Mouse (Mus musculus) intestine, postnatal 0 days (tissue): ENCODE data around the gene Tlr8. TPM values are rescaled to one million over a fixed set of nuclear protein-coding genes. Genes with fewer than 3 reads are reported as not detected.
"Not testable (repeated sequence)": the region's sequence is repeated elsewhere in the genome, so short reads cannot be mapped to it uniquely, and the experiment has no call there.

Experiments used
- ATAC-seq: fragments of 200-750 bp; cut with Nextera tagmentation; 2 replicates; pipeline ENCODE4 v1.8.0; 2017; ENCODE audit warnings: mild to moderate bottlenecking, moderate TSS enrichment, moderate library complexity
- H3K27ac ChIP-seq: fragments of 300-500 bp; sonication (generic); 2 replicates; pipeline ENCODE4 v1.5.1; 2014; ENCODE audit warnings: mild to moderate bottlenecking, low read depth, low read length, moderate library complexity
- H3K27me3 ChIP-seq: fragments of 300-500 bp; sonication (generic); replicated peaks from 2 replicates; pipeline ENCODE4 v1.6.1; 2014; ENCODE audit warnings: low read length, mixed read lengths; ENCODE audit not compliant: control insufficient read depth, insufficient read depth
- H3K36me3 ChIP-seq: fragments of 300-500 bp; sonication (generic); 2 replicates; pipeline ENCODE4 v1.6.1; 2014; ENCODE audit warnings: mild to moderate bottlenecking, moderate library complexity; ENCODE audit not compliant: control insufficient read depth, insufficient read depth
- H3K4me1 ChIP-seq: fragments of 300-500 bp; sonication (generic); replicated peaks from 2 replicates; pipeline ENCODE4 v1.6.1; 2014; ENCODE audit warnings: antibody characterized with exemption, low read length, mixed read lengths; ENCODE audit not compliant: control insufficient read depth, insufficient read depth
- H3K4me2 ChIP-seq: fragments of 300-500 bp; sonication (generic); replicated peaks from 2 replicates; pipeline ENCODE4 v1.6.1; 2014; ENCODE audit warnings: low read depth, mild to moderate bottlenecking, moderate library complexity
- H3K4me3 ChIP-seq: fragments of 300-500 bp; sonication (generic); 2 replicates; pipeline ENCODE4 v1.5.1; 2014; ENCODE audit warnings: low read depth, low read length
- H3K9ac ChIP-seq: fragments of 300-500 bp; sonication (generic); 2 replicates; pipeline ENCODE4 v1.6.1; 2014; ENCODE audit warnings: mild to moderate bottlenecking, low read depth, low read length
- H3K9me3 ChIP-seq: fragments of 300-500 bp; sonication (generic); 2 replicates; pipeline ENCODE4 v1.6.1; 2016; ENCODE audit warnings: mixed run types; ENCODE audit not compliant: control insufficient read depth
- CTCF ChIP-seq: sonication (generic); IDR thresholded peaks from 2 replicates; pipeline ENCODE4 v1.5.1; 2016; ENCODE audit warnings: low read depth, mild to moderate bottlenecking, control low read depth, antibody characterized with exemption, moderate library complexity
- WGBS: fragments of 180-500 bp; shearing (Covaris S2); extraction: QIAGEN DNeasy Blood & Tissue Kit; methylation state at CpG from one replicate; pipeline ENCODE4 v1.1.7; 2014; 5-methylcytosine and 5-hydroxymethylcytosine counted together
- polyA plus RNA-seq: library from polyadenylated mRNA; unstranded; fragments of >200 nt; fragmentation: Nextera tagmentation; extraction: Ambion mirVana; gene quantifications from 2 replicates; pipeline ENCODE4 v1.2.1, GENCODE M21; 2015

Gene Tlr8
- polyA plus RNA-seq: 0.14 and 0.34 TPM in 2 replicates

- Histone ChIP-seq H3K27me3 (no peaks in the 10 kb centered on the region; the same call in 1 of the 2 replicates), H3K4me3 (no peak within 1 kb of the TSS), H3K4me2 (no peak within 1 kb of the TSS), H3K27ac (no peak within 1 kb of the TSS), H3K9me3 (no peaks in the 10 kb centered on the region), H3K9ac (no peak within 1 kb of the TSS), H3K36me3 (no peaks in the 10 kb centered on the region), H3K4me1 (no peaks in the 10 kb centered on the region)
- TF ChIP-seq CTCF: no peak
- no peak for ATAC-seq
- 66% methylated on average over 4 of the region's 4 CpGs for WGBS
These were observed at the start of gene Tlr8 for GRCm38 (mm10) chrX:167264086-167264485. Gene Tlr8 (minus strand): TSS chrX:167264329.

- WGBS: no CpG with 5 or more reads among the region's 1 CpGs
- H3K4me1 ChIP-seq, H3K27ac ChIP-seq, H3K4me3 ChIP-seq, H3K36me3 ChIP-seq, H3K4me2 ChIP-seq, H3K9ac ChIP-seq, H3K27me3 ChIP-seq, H3K9me3 ChIP-seq, ATAC-seq: not testable (repeated sequence)
These were observed 37.9 kb upstream of the Tlr8 start for GRCm38 (mm10) chrX:167302061-167302460.

- WGBS: 20% methylated on average over 9 of the region's 9 CpGs
- Histone ChIP-seq H3K4me2 (peak overlapping the region; percentile 55), H3K9me3 (no peaks in the 10 kb centered on the region), H3K9ac (no peak overlapping the region), H3K27me3 (no peaks in the 10 kb centered on the region), H3K27ac (no peak overlapping the region), H3K4me3 (0 out of 2 replicates have a peak overlapping the region, but pooled peaks have one; percentile 18), H3K4me1 (no peaks in the 10 kb centered on the region), H3K36me3 (no peaks in the 10 kb centered on the region)
- no peak for ATAC-seq
- TF ChIP-seq CTCF: peak; percentile 82
These were observed 12.8 kb upstream of the Tlr8 start for GRCm38 (mm10) chrX:167276953-167277352.

- no peak overlapping the region for H3K9ac ChIP-seq
These were observed 12.4 kb upstream of the Tlr8 start for GRCm38 (mm10) chrX:167276551-167276950.

GRCm38 (mm10) chrX:167263530-167263929 lies 599 bp downstream of the Tlr8 start:
- Histone ChIP-seq H3K4me1 (no peaks in the 10 kb centered on the region), H3K27me3 (no peaks in the 10 kb centered on the region; the same call in 1 of the 2 replicates), H3K9ac (no peak overlapping the region), H3K4me2 (no peak overlapping the region), H3K9me3 (no peaks in the 10 kb centered on the region), H3K36me3 (no peaks in the 10 kb centered on the region), H3K4me3 (no peak overlapping the region), H3K27ac (no peak overlapping the region)
- no peak for ATAC-seq
- no peak for TF ChIP-seq CTCF
- 79% methylated on average over 4 of the region's 4 CpGs for WGBS

More at GRCm38 (mm10) chrX:167276551-167276950, 12.4 kb upstream of the Tlr8 start:
- H3K4me3 ChIP-seq: 0 out of 2 replicates have a peak overlapping the region, but pooled peaks have one; percentile 18
- ATAC-seq: no peak
- H3K9me3 ChIP-seq: no peaks in the 10 kb centered on the region
- H3K27ac ChIP-seq: no peak overlapping the region
- H3K4me1 ChIP-seq: no peaks in the 10 kb centered on the region
- WGBS: 49% methylated on average over 10 of the region's 10 CpGs
- H3K27me3 ChIP-seq: no peaks in the 10 kb centered on the region
- H3K36me3 ChIP-seq: no peaks in the 10 kb centered on the region
- no peak for TF ChIP-seq CTCF
- H3K4me2 ChIP-seq: peak overlapping the region; percentile 55

GRCm38 (mm10) chrX:167241736-167242135 lies 22.4 kb downstream of the Tlr8 start:
- Histone ChIP-seq H3K9ac (no peak overlapping the region), H3K27me3 (no peaks in the 10 kb centered on the region), H3K27ac (no peak overlapping the region), H3K4me1 (no peaks in the 10 kb centered on the region), H3K36me3 (no peaks in the 10 kb centered on the region), H3K9me3 (no peaks in the 10 kb centered on the region), H3K4me3 (no peak overlapping the region), H3K4me2 (no peak overlapping the region)
- 83% methylated on average over 3 of the region's 3 CpGs for WGBS
- TF ChIP-seq CTCF: no peak
- ATAC-seq: no peak

- no peaks in the 10 kb centered on the region for H3K27me3 ChIP-seq
- no peaks in the 10 kb centered on the region for H3K4me1 ChIP-seq
- TF ChIP-seq CTCF: no peak
- no peak overlapping the region for H3K4me2 ChIP-seq
- H3K9ac ChIP-seq: no peak overlapping the region
- H3K36me3 ChIP-seq: no peaks in the 10 kb centered on the region
- ATAC-seq: no peak
- no peak overlapping the region for H3K27ac ChIP-seq
- 70% methylated on average over 9 of the region's 9 CpGs for WGBS
- H3K4me3 ChIP-seq: no peak overlapping the region
- no peaks in the 10 kb centered on the region for H3K9me3 ChIP-seq
These were observed 24.7 kb downstream of the Tlr8 start for GRCm38 (mm10) chrX:167239293-167239921.
